Mouse (Mus musculus): ENCODE data around the gene Lrrc28. TPM values are rescaled to one million over a fixed set of nuclear protein-coding genes. Genes with fewer than 3 reads are reported as not detected.

Gene Lrrc28
- polyA plus RNA-seq, 1 experiment, result 1.7 TPM

- Histone ChIP-seq H3K36me3 (ENCODE audit: control insufficient read depth) (no peaks in the 10 kb centered on the region), H3K4me1 (ENCODE audit: control insufficient read depth) (no peaks in the 10 kb centered on the region), H3K9me3 (ENCODE audit: control insufficient read depth, low read length) (no peaks in the 10 kb centered on the region), H3K27me3 (ENCODE audit: control insufficient read depth) (no peaks in the 10 kb centered on the region), H3K4me3 (replicated peaks) (no peak overlapping the region)
- TF ChIP-seq GATA1 (IDR thresholded peaks at IDR 0.05; ENCODE audit: low read length), result no peak
- TF ChIP-seq TAL1 (IDR thresholded peaks at IDR 0.05; ENCODE audit: low read length), result no peak
These were observed 124.1 kb downstream of the Lrrc28 start for GRCm38 (mm10) chr7:67520959-67521358.

GRCm38 (mm10) chr7:67520001-67520400 is 125.1 kb downstream of the Lrrc28 start:
- no peak for TF ChIP-seq TAL1 (IDR thresholded peaks at IDR 0.05; ENCODE audit: low read length)
- no peak for TF ChIP-seq GATA1 (IDR thresholded peaks at IDR 0.05; ENCODE audit: low read length)
- no peaks in the 10 kb centered on the region for H3K9me3 ChIP-seq (ENCODE audit: control insufficient read depth, low read length)

DNA sequence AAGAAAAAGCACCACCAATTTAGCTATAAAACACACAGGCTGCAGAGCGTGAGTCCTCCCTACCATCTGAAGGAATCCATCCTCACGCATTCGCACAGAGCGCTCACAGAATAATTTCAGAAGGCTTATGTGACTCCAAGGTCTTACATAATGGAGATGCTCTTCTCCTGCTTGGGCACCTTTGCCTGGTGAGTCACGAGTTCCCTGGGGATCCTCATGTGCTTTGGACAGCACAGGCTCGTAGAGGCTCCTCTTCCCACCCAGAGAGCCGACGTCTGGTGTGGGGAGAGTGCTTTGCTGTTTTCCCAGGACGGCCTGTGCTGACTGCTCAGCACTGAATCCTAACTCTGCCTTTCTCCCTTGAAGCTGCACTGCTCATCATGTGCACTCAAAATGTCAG is 129.4 kb downstream of the Lrrc28 start:
- Histone ChIP-seq H3K36me3 (ENCODE audit: control insufficient read depth) (no peaks in the 10 kb centered on the region), H3K27me3 (ENCODE audit: control insufficient read depth) (no peaks in the 10 kb centered on the region), H3K4me1 (ENCODE audit: control insufficient read depth) (no peaks in the 10 kb centered on the region), H3K4me3 (replicated peaks) (no peak overlapping the region), H3K9me3 (ENCODE audit: control insufficient read depth, low read length) (no peaks in the 10 kb centered on the region)
- no peak for TF ChIP-seq TAL1 (IDR thresholded peaks at IDR 0.05; ENCODE audit: low read length)
- no peak for TF ChIP-seq GATA1 (IDR thresholded peaks at IDR 0.05; ENCODE audit: low read length)

More at GRCm38 (mm10) chr7:67520001-67520400, 125.1 kb downstream of the Lrrc28 start:
- no peak overlapping the region for H3K4me3 ChIP-seq (replicated peaks)
- H3K4me1 ChIP-seq (ENCODE audit: control insufficient read depth), result no peaks in the 10 kb centered on the region
- H3K27me3 ChIP-seq (ENCODE audit: control insufficient read depth), result no peaks in the 10 kb centered on the region
- H3K36me3 ChIP-seq (ENCODE audit: control insufficient read depth), result no peaks in the 10 kb centered on the region

GRCm38 (mm10) chr7:67514893-67515292 is 130.2 kb downstream of the Lrrc28 start:
- TF ChIP-seq GATA1 (IDR thresholded peaks at IDR 0.05; ENCODE audit: low read length), result no peak
- no peak for TF ChIP-seq TAL1 (IDR thresholded peaks at IDR 0.05; ENCODE audit: low read length)

GRCm38 (mm10) chr7:67514380-67514779 is 130.7 kb downstream of the Lrrc28 start:
- no peaks in the 10 kb centered on the region for H3K4me1 ChIP-seq (ENCODE audit: control insufficient read depth)
- no peak overlapping the region for H3K4me3 ChIP-seq (replicated peaks)
- H3K9me3 ChIP-seq (ENCODE audit: control insufficient read depth, low read length), result no peaks in the 10 kb centered on the region
- no peaks in the 10 kb centered on the region for H3K36me3 ChIP-seq (ENCODE audit: control insufficient read depth)
- H3K27me3 ChIP-seq (ENCODE audit: control insufficient read depth), result no peaks in the 10 kb centered on the region
- TF ChIP-seq TAL1 (IDR thresholded peaks at IDR 0.05; ENCODE audit: low read length) (no peak), GATA1 (IDR thresholded peaks at IDR 0.05; ENCODE audit: low read length) (no peak)

More at GRCm38 (mm10) chr7:67514893-67515292, 130.2 kb downstream of the Lrrc28 start:
- H3K4me3 ChIP-seq (replicated peaks), result no peak overlapping the region
- H3K9me3 ChIP-seq (ENCODE audit: control insufficient read depth, low read length), result no peaks in the 10 kb centered on the region
- H3K27me3 ChIP-seq (ENCODE audit: control insufficient read depth), result no peaks in the 10 kb centered on the region
- H3K36me3 ChIP-seq (ENCODE audit: control insufficient read depth), result no peaks in the 10 kb centered on the region
- no peaks in the 10 kb centered on the region for H3K4me1 ChIP-seq (ENCODE audit: control insufficient read depth)

DNA sequence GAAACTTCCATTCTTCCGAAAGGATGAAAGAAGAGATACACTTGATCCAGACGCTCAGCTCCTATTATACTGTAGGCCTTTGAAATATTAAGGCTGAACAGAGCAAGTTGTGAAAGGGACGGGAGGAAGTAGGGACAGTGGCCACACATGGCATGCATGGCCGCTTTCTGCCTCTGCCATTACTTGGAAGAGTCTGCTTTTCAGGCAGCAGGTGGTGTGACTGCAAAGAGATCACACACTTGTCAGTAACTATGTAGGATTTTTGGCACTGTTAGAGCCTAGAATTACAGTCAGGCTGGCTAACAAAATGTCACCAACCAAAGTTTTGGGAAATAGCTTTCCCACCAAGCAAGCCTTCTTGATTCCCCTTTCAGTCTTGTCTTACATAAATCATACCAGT is 131.4 kb downstream of the Lrrc28 start:
- Histone ChIP-seq H3K4me3 (replicated peaks) (no peak overlapping the region), H3K4me1 (ENCODE audit: control insufficient read depth) (no peaks in the 10 kb centered on the region)

GRCm38 (mm10) chr7:67511606-67512005 is 133.5 kb downstream of the Lrrc28 start:
- TF ChIP-seq TAL1 (IDR thresholded peaks at IDR 0.05; ENCODE audit: low read length) (no peak), GATA1 (IDR thresholded peaks at IDR 0.05; ENCODE audit: low read length) (no peak)
- Histone ChIP-seq H3K36me3 (ENCODE audit: control insufficient read depth) (no peaks in the 10 kb centered on the region), H3K4me1 (ENCODE audit: control insufficient read depth) (no peaks in the 10 kb centered on the region), H3K9me3 (ENCODE audit: control insufficient read depth, low read length) (no peaks in the 10 kb centered on the region), H3K4me3 (replicated peaks) (no peak overlapping the region), H3K27me3 (ENCODE audit: control insufficient read depth) (no peaks in the 10 kb centered on the region)

More for the DNA sequence above, 131.4 kb downstream of the Lrrc28 start:
- TF ChIP-seq GATA1 (IDR thresholded peaks at IDR 0.05; ENCODE audit: low read length) (no peak), TAL1 (IDR thresholded peaks at IDR 0.05; ENCODE audit: low read length) (no peak)
- Histone ChIP-seq H3K9me3 (ENCODE audit: control insufficient read depth, low read length) (no peaks in the 10 kb centered on the region), H3K36me3 (ENCODE audit: control insufficient read depth) (no peaks in the 10 kb centered on the region), H3K27me3 (ENCODE audit: control insufficient read depth) (no peaks in the 10 kb centered on the region)

GRCm38 (mm10) chr7:67503281-67504010 is 141.6 kb downstream of the Lrrc28 start:
- Histone ChIP-seq H3K4me1 (ENCODE audit: control insufficient read depth) (peaks cover 4% of the 10 kb centered on the region), H3K9me3 (ENCODE audit: control insufficient read depth, low read length) (no peaks in the 10 kb centered on the region), H3K36me3 (ENCODE audit: control insufficient read depth) (no peaks in the 10 kb centered on the region), H3K27me3 (ENCODE audit: control insufficient read depth) (no peaks in the 10 kb centered on the region), H3K4me3 (replicated peaks) (no peak overlapping the region)
- no peak for TF ChIP-seq GATA1 (IDR thresholded peaks at IDR 0.05; ENCODE audit: low read length)
- no peak for TF ChIP-seq TAL1 (IDR thresholded peaks at IDR 0.05; ENCODE audit: low read length)

GRCm38 (mm10) chr7:67502631-67503030 is 142.4 kb downstream of the Lrrc28 start:
- no peak for TF ChIP-seq GATA1 (IDR thresholded peaks at IDR 0.05; ENCODE audit: low read length)
- TF ChIP-seq TAL1 (IDR thresholded peaks at IDR 0.05; ENCODE audit: low read length), result no peak
- no peak overlapping the region for H3K4me3 ChIP-seq (replicated peaks)
- H3K36me3 ChIP-seq (ENCODE audit: control insufficient read depth), result no peaks in the 10 kb centered on the region
- H3K9me3 ChIP-seq (ENCODE audit: control insufficient read depth, low read length), result no peaks in the 10 kb centered on the region
- H3K4me1 ChIP-seq (ENCODE audit: control insufficient read depth), result peaks cover 4% of the 10 kb centered on the region
- H3K27me3 ChIP-seq (ENCODE audit: control insufficient read depth), result no peaks in the 10 kb centered on the region

All from erythroblast, embryonic 14.5 days (primary cell).